8 mouse cellular contexts compared by ENCODE assay signal in the genomic region with DNA sequence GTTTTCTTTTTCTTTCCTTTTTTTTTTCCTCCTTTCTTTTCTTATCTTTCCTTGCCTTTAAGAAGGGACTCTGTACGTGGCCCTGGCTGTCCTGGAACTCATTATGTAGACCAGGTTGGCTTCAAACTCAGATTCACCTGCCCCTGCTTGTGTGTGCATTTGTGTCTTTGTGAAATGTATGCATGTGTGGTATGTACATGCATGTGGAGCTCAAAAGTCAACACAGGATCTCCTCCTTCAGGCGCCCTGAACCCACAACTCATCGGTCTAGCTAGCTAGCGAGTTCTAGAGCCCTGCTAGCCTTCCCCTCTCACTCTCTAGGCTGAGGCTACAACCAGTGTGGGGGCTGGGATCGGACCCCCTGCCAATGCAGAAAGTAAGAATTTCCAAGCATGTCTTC. TPM values are rescaled to one million over a fixed set of nuclear protein-coding genes. Genes with fewer than 3 reads are reported as not detected.
DNase-seq lines count a peak whose midpoint lies in the region; ATAC-seq and TF ChIP-seq lines count a peak whose summit lies in the region.
"Had no signal": no experiment of that assay in that cellular context is flagged by ENCODE, and none has a peak within 500 bp of the region (broad histone marks: within the 10 kb centered on the region; RNA-seq: fewer than 3 reads in every experiment).

No protein-coding gene starts in this region.

- H3K27ac ChIP-seq in heart, embryonic 12.5 days (ENCODE audit: poor library complexity, severe bottlenecking), result no peak overlapping the region
- no peak overlapping the region for H3K27ac ChIP-seq in lung, embryonic 15.5 days
- peak overlapping the region; percentile 51; the same call in 1 of the 2 replicates for H3K27ac ChIP-seq in intestine, embryonic 15.5 days
- no peak overlapping the region for H3K27ac ChIP-seq in neural tube, embryonic 14.5 days (ENCODE audit: low read depth, low read length)
- H3K27ac ChIP-seq in thymus, adult 2 months (ENCODE audit: control insufficient read depth, insufficient read depth, low read length), result no peak overlapping the region

- DNase-seq in heart, adult 18-20 months, result no peak
- no peak for DNase-seq in lung, postnatal 25 days (ENCODE audit: low spot score)
- DNase-seq in thymus, adult 2 months, result no peak
- DNase-seq: lung, adult 2 months had no signal

- no peak for TF ChIP-seq POLR2A in thymus, adult 2 months (IDR thresholded peaks at IDR 0.05; ENCODE audit: control insufficient read depth, extremely low read depth, insufficient read depth, low read length, poor library complexity)

- ATAC-seq in heart, embryonic 12.5 days (ENCODE audit: insufficient number of reproducible peaks, low FRiP score), result no peak
- no peak for ATAC-seq in lung, embryonic 15.5 days (ENCODE audit: borderline replicate concordance, extremely low read depth, low FRiP score, low TSS enrichment)
- no peak for ATAC-seq in intestine, embryonic 15.5 days
- no peak for ATAC-seq in neural tube, embryonic 14.5 days (ENCODE audit: low read depth)

- peak overlapping the region; percentile 59 for H3K4me2 ChIP-seq in heart, embryonic 12.5 days
- H3K4me2 ChIP-seq in lung, embryonic 15.5 days, result peak overlapping the region; percentile 66
- H3K4me2 ChIP-seq in intestine, embryonic 15.5 days (replicated peaks), result peak overlapping the region; percentile 70
- peak overlapping the region; percentile 51; the same call in 1 of the 2 replicates for H3K4me2 ChIP-seq in neural tube, embryonic 14.5 days (ENCODE audit: low read depth, low read length)

- H3K36me3 ChIP-seq in heart, embryonic 12.5 days, result peaks cover 21% of the 10 kb centered on the region
- H3K36me3 ChIP-seq in lung, embryonic 15.5 days, result 0 out of 2 replicates have a peak, but pooled peaks cover 4% of the 10 kb centered on the region
- no peaks in the 10 kb centered on the region for H3K36me3 ChIP-seq in intestine, embryonic 15.5 days
- H3K36me3 ChIP-seq in neural tube, embryonic 14.5 days (ENCODE audit: control insufficient read depth, insufficient read depth, low read length), result no peaks in the 10 kb centered on the region
- 0 out of 2 replicates have a peak, but pooled peaks cover 4% of the 10 kb centered on the region for H3K36me3 ChIP-seq in thymus, adult 2 months (ENCODE audit: control insufficient read depth, insufficient read depth, low read length)

- WGBS in heart, embryonic 12.5 days, result 82% methylated on average over 5 of the region's 5 CpGs
- WGBS in lung, embryonic 15.5 days, result 79% methylated on average over 5 of the region's 5 CpGs
- 84% methylated on average over 5 of the region's 5 CpGs for WGBS in intestine, embryonic 15.5 days
- WGBS in neural tube, embryonic 14.5 days, result 92% methylated on average over 5 of the region's 5 CpGs
- WGBS in thymus, adult 2 months, result 95% methylated on average over 5 of the region's 5 CpGs

- H3K27me3 ChIP-seq in heart, embryonic 12.5 days (replicated peaks), result no peaks in the 10 kb centered on the region
- H3K27me3 ChIP-seq in lung, embryonic 15.5 days, result no peaks in the 10 kb centered on the region
- H3K27me3 ChIP-seq in intestine, embryonic 15.5 days (replicated peaks), result no peaks in the 10 kb centered on the region
- no peaks in the 10 kb centered on the region for H3K27me3 ChIP-seq in neural tube, embryonic 14.5 days (ENCODE audit: control insufficient read depth, insufficient read depth, low read length)
- no peaks in the 10 kb centered on the region for H3K27me3 ChIP-seq in thymus, adult 2 months (ENCODE audit: control insufficient read depth, insufficient read depth, low read length)

- peaks cover 12% of the 10 kb centered on the region for H3K4me1 ChIP-seq in heart, embryonic 12.5 days (replicated peaks)
- H3K4me1 ChIP-seq in lung, embryonic 15.5 days, result peaks cover 12% of the 10 kb centered on the region
- H3K4me1 ChIP-seq in intestine, embryonic 15.5 days (replicated peaks), result peaks cover 9% of the 10 kb centered on the region
- peaks cover 5% of the 10 kb centered on the region; the same call in 1 of the 2 replicates for H3K4me1 ChIP-seq in neural tube, embryonic 14.5 days (ENCODE audit: control insufficient read depth, insufficient read depth, low read length)
- peaks cover 6% of the 10 kb centered on the region; the same call in 1 of the 2 replicates for H3K4me1 ChIP-seq in thymus, adult 2 months (replicated peaks; ENCODE audit: control insufficient read depth, insufficient read depth, low read length)

- H3K9ac ChIP-seq in heart, embryonic 12.5 days, result no peak overlapping the region
- no peak overlapping the region for H3K9ac ChIP-seq in lung, embryonic 15.5 days
- H3K9ac ChIP-seq in intestine, embryonic 15.5 days, result no peak overlapping the region
- H3K9ac ChIP-seq in neural tube, embryonic 14.5 days (replicated peaks; ENCODE audit: low read depth, low read length), result no peak overlapping the region

- TF ChIP-seq CTCF in thymus, adult 2 months (IDR thresholded peaks at IDR 0.05; ENCODE audit: borderline replicate concordance, control insufficient read depth, extremely low read depth, insufficient read depth, low read length, poor library complexity), result no peak

- no peak overlapping the region for H3K4me3 ChIP-seq in heart, embryonic 12.5 days
- H3K4me3 ChIP-seq in lung, embryonic 15.5 days, result no peak overlapping the region
- H3K4me3 ChIP-seq in intestine, embryonic 15.5 days (replicated peaks), result peak overlapping the region; percentile 19
- H3K4me3 ChIP-seq in neural tube, embryonic 14.5 days (ENCODE audit: low read depth, low read length), result no peak overlapping the region
- H3K4me3 ChIP-seq in thymus, adult 2 months (ENCODE audit: control insufficient read depth, insufficient read depth, low read length), result no peak overlapping the region

- no peaks in the 10 kb centered on the region for H3K9me3 ChIP-seq in heart, embryonic 12.5 days (replicated peaks)
- H3K9me3 ChIP-seq in lung, embryonic 15.5 days, result no peaks in the 10 kb centered on the region
- H3K9me3 ChIP-seq in intestine, embryonic 15.5 days, result no peaks in the 10 kb centered on the region
- no peaks in the 10 kb centered on the region for H3K9me3 ChIP-seq in neural tube, embryonic 14.5 days (ENCODE audit: control insufficient read depth, low read length)

RNA-seq across cellular contexts. Expression of a gene that starts 1.6 kb away (rescaled TPM):
- 256 TPM in 2 replicates for polyA plus RNA-seq in heart, embryonic 12.5 days (2016; fragmentation: Nextera tagmentation; extraction: Ambion mirVana)
- total RNA-seq in heart, adult 18-20 months (2021), result 100 to 1,000 TPM; 165 to 196 TPM
- polyA plus RNA-seq in lung, embryonic 15.5 days (2015; fragmentation: Nextera tagmentation; extraction: Ambion mirVana), result 167 and 169 TPM in 2 replicates
- polyA plus RNA-seq in intestine, embryonic 15.5 days (2015; fragmentation: Nextera tagmentation; extraction: Ambion mirVana), result 253 and 271 TPM in 2 replicates
- 156 and 169 TPM in 2 replicates for polyA plus RNA-seq in neural tube, embryonic 14.5 days (2014; fragmentation: Nextera tagmentation; extraction: Ambion mirVana)
- polyA plus RNA-seq in thymus, adult 2 months (2012; rRNA removed), result 46.2 and 46.4 TPM in 2 replicates

RNA-seq across cellular contexts. Expression of a gene that starts 12.1 kb away (rescaled TPM):
- 76.6 and 77.0 TPM in 2 replicates for polyA plus RNA-seq in heart, embryonic 12.5 days (2016; fragmentation: Nextera tagmentation; extraction: Ambion mirVana)
- 10 to 100 TPM; 21.3 to 22.2 TPM for total RNA-seq in heart, adult 18-20 months (2021)
- polyA plus RNA-seq in lung, embryonic 15.5 days (2015; fragmentation: Nextera tagmentation; extraction: Ambion mirVana), result 94.2 and 101 TPM in 2 replicates
- 78.4 and 79.1 TPM in 2 replicates for polyA plus RNA-seq in intestine, embryonic 15.5 days (2015; fragmentation: Nextera tagmentation; extraction: Ambion mirVana)
- polyA plus RNA-seq in neural tube, embryonic 14.5 days (2014; fragmentation: Nextera tagmentation; extraction: Ambion mirVana), result 43.6 and 44.1 TPM in 2 replicates
- 19.6 and 22.0 TPM in 2 replicates for polyA plus RNA-seq in thymus, adult 2 months (2012; rRNA removed)

RNA-seq across cellular contexts. Expression of a gene that starts 32.9 kb away (rescaled TPM):
- polyA plus RNA-seq in heart, embryonic 12.5 days (2016; fragmentation: Nextera tagmentation; extraction: Ambion mirVana), result 21.8 and 24.0 TPM in 2 replicates
- total RNA-seq in heart, adult 18-20 months (2021), result not detected
- polyA plus RNA-seq in lung, embryonic 15.5 days (2015; fragmentation: Nextera tagmentation; extraction: Ambion mirVana), result 37.4 and 38.1 TPM in 2 replicates
- polyA plus RNA-seq in intestine, embryonic 15.5 days (2015; fragmentation: Nextera tagmentation; extraction: Ambion mirVana), result 30.8 and 31.4 TPM in 2 replicates
- 4.4 and 5.1 TPM in 2 replicates for polyA plus RNA-seq in neural tube, embryonic 14.5 days (2014; fragmentation: Nextera tagmentation; extraction: Ambion mirVana)
- polyA plus RNA-seq in thymus, adult 2 months (2012; rRNA removed), result 4.0 and 5.6 TPM in 2 replicates

RNA-seq across cellular contexts. Expression of a gene that starts 43.5 kb away (rescaled TPM):
- 214 and 218 TPM in 2 replicates for polyA plus RNA-seq in heart, embryonic 12.5 days (2016; fragmentation: Nextera tagmentation; extraction: Ambion mirVana)
- total RNA-seq in heart, adult 18-20 months (2021), result 1 to 10 TPM in 1 of 2 experiments, under 1 TPM in 1; 0.57 to 1.1 TPM
- polyA plus RNA-seq in lung, embryonic 15.5 days (2015; fragmentation: Nextera tagmentation; extraction: Ambion mirVana), result 291 and 295 TPM in 2 replicates
- 204 and 217 TPM in 2 replicates for polyA plus RNA-seq in intestine, embryonic 15.5 days (2015; fragmentation: Nextera tagmentation; extraction: Ambion mirVana)
- polyA plus RNA-seq in neural tube, embryonic 14.5 days (2014; fragmentation: Nextera tagmentation; extraction: Ambion mirVana), result 18.4 and 25.9 TPM in 2 replicates
- polyA plus RNA-seq in thymus, adult 2 months (2012; rRNA removed), result 63.7 and 76.8 TPM in 2 replicates
